Mouse (Mus musculus) ES-E14 (cell line): Measurements from ENCODE around the gene Sdhb. TPM values are rescaled to one million over a fixed set of nuclear protein-coding genes. Genes with fewer than 3 reads are reported as not detected.

Experiments used
- DNase-seq: peaks from one replicate; pipeline ENCODE4 v3.0.0-alpha.2; 2013; ENCODE audit warnings: low read depth, low spot score
- H3K27ac ChIP-seq: 2 replicates; pipeline ENCODE4 v1.5.1; 2012; ENCODE audit warnings: low read depth, mild to moderate bottlenecking, low read length, moderate library complexity, mixed read lengths; ENCODE audit not compliant: poor library complexity, insufficient read depth, severe bottlenecking
- H3K36me3 ChIP-seq: 2 replicates; pipeline ENCODE4 v1.6.1; 2012; ENCODE audit warnings: mild to moderate bottlenecking, low read length, moderate library complexity, mixed read lengths; ENCODE audit not compliant: control insufficient read depth, poor library complexity, insufficient read depth, severe bottlenecking
- H3K4me1 ChIP-seq, 2 experiments: fragments of 150-350 bp in 1 of 2; sonication (generic) in 1 of 2; 2 replicates each; pipeline ENCODE4 v1.6.1; 2012; ENCODE audit warnings: low read length in 2 of 2, mild to moderate bottlenecking in 1 of 2, mixed read lengths in 1 of 2; ENCODE audit not compliant: control insufficient read depth in 2 of 2, insufficient read depth in 2 of 2, poor library complexity in 1 of 2
- H3K4me3 ChIP-seq, 2 experiments: fragments of 150-350 bp in 1 of 2; sonication (generic) in 1 of 2; 2 replicates each; pipeline ENCODE4 v1.5.1; 2012; ENCODE audit warnings: low read length in 2 of 2, low read depth in 1 of 2, mild to moderate bottlenecking in 1 of 2, mixed read lengths in 1 of 2; ENCODE audit not compliant: insufficient read depth in 1 of 2, poor library complexity in 1 of 2, severe bottlenecking in 1 of 2
- H3K9ac ChIP-seq: 2 replicates; pipeline ENCODE4 v1.6.1; 2012; ENCODE audit warnings: low read depth, mild to moderate bottlenecking, low read length, mixed read lengths; ENCODE audit not compliant: poor library complexity, insufficient read depth, severe bottlenecking
- H3K9me3 ChIP-seq: fragments of 150-350 bp; sonication (generic); 2 replicates; pipeline ENCODE4 v1.6.1; 2012; ENCODE audit warnings: low read depth, mild to moderate bottlenecking, low read length; ENCODE audit not compliant: control insufficient read depth, insufficient read depth
- CHD2 ChIP-seq: IDR thresholded peaks from 2 replicates; pipeline ENCODE4 v1.6.1; 2014; ENCODE audit warnings: mild to moderate bottlenecking, low read depth, low read length, inconsistent platforms
- HCFC1 ChIP-seq: IDR thresholded peaks from 2 replicates; pipeline ENCODE4 v1.6.1; 2012; ENCODE audit warnings: low read length, inconsistent platforms, borderline replicate concordance; ENCODE audit not compliant: insufficient read depth
- MAFK ChIP-seq: IDR thresholded peaks from 2 replicates; pipeline ENCODE4 v1.6.1; 2014; ENCODE audit warnings: mild to moderate bottlenecking, low read depth, low read length, inconsistent platforms; ENCODE audit not compliant: insufficient read depth
- ZC3H11A ChIP-seq: IDR thresholded peaks from 2 replicates; pipeline ENCODE4 v1.6.1; 2012; ENCODE audit warnings: low read depth, mild to moderate bottlenecking, inconsistent platforms, low read length, borderline replicate concordance
- ZNF384 ChIP-seq: IDR thresholded peaks from 2 replicates; pipeline ENCODE4 v1.6.1; 2012; ENCODE audit warnings: low read depth, low read length, inconsistent platforms
- in situ Hi-C, 2 experiments: fragments of 600-800 bp; cut with MboI; formaldehyde crosslinking; loops; one replicate each; pipeline ENCODE4 v1.15.1; 2025; ENCODE audit warnings: low sequenced_read_pairs in 2 of 2, inconsistent platforms in 1 of 2; ENCODE audit not compliant: unreplicated experiment in 2 of 2
- total RNA-seq: library from RNA; depleted of rRNA; stranded (reverse); fragments of 300-350 nt; gene quantifications from 2 replicates; pipeline ENCODE4 v1.2.3, GENCODE M21; 2012; rRNA removed

Sdhb gene
- total RNA-seq, result 133 and 135 TPM in 2 replicates

DNA sequence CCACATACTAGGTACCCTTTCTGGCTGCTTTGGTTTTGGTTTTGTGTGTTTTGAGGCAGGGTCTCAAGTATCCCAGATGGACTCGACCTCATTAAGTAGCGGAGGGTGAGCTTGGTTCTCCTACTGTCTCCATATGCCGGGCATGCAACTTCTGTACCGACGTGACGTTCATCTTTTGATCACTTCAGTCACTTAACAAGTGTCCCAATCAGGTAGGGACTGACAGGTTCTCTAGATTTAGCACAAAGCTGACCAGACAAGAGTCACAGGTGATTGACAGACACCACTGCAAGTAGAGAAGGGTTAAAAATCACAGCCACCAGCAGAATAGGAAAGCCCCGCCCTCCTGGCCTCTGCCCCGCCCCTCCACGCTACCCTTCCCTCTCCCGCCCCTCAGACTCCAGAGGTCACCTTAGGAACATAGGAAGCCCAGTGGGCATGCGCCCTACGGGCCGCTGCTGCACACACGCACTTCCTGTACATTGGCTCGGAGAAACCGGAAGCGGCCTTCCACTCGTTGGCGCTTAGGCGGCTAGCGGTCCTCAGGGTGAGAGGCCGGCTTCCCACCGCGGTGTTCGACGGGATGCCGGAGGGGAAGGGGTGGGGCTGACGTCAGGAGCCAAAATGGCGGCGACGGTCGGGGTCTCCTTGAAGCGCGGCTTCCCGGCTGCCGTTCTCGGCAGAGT is at the start of gene Sdhb:
Gene Sdhb, plus strand, starts transcription at position 423 of the 686 bp plus-strand sequence.
- DNase-seq, result peak; percentile 98
- H3K4me1 ChIP-seq, result peaks cover 5 to 16% of the 10 kb centered on the region in 2 experiments; a peak in 3 of 4 replicates
- peak within 1 kb of the TSS; percentile 83 for H3K27ac ChIP-seq
- H3K4me3 ChIP-seq, result peak within 1 kb of the TSS; percentile 96 to 100
- no peak for TF ChIP-seq HCFC1
- no peak for TF ChIP-seq ZC3H11A
- H3K9ac ChIP-seq, result peak within 1 kb of the TSS; percentile 96
- H3K36me3 ChIP-seq, result no peaks in the 10 kb centered on the region
- no peaks in the 10 kb centered on the region for H3K9me3 ChIP-seq
- in situ Hi-C loops, result no loop called here

DNA sequence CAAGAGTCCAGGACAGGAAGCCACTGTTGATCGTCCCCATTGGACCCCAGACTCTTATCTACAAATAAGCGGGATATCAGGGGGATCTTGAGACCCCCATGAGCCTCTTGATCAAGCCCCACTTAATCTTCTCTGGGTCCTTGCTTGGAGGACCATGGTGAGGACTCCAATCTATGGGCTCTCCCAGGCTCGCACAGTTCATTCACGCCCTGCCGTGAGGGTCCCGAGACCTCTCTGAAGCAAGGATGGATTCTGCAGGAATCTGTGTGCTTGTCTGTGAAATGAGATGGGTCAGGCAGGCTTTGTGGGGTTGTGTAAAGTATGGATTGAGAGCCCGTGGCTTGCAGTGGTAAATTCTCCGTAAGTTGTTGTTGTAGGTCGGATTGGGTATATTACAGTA is 49.6 kb upstream of the Sdhb start:
- no peak for DNase-seq
- no peak overlapping the region for H3K9ac ChIP-seq
- no peaks in the 10 kb centered on the region for H3K9me3 ChIP-seq
- no peaks in the 10 kb centered on the region; a peak in 1 of 4 replicates for H3K4me1 ChIP-seq
- no peaks in the 10 kb centered on the region for H3K36me3 ChIP-seq
- no peak for TF ChIP-seq HCFC1
- TF ChIP-seq ZNF384, result no peak
- no peak for TF ChIP-seq MAFK
- no peak for TF ChIP-seq CHD2
- TF ChIP-seq ZC3H11A, result no peak
- in situ Hi-C loops, result no loop called here
- 0 out of 4 replicates have a peak overlapping the region, but pooled peaks of 1 of the 2 experiments have one; percentile 45 for H3K4me3 ChIP-seq
- no peak overlapping the region for H3K27ac ChIP-seq

DNA sequence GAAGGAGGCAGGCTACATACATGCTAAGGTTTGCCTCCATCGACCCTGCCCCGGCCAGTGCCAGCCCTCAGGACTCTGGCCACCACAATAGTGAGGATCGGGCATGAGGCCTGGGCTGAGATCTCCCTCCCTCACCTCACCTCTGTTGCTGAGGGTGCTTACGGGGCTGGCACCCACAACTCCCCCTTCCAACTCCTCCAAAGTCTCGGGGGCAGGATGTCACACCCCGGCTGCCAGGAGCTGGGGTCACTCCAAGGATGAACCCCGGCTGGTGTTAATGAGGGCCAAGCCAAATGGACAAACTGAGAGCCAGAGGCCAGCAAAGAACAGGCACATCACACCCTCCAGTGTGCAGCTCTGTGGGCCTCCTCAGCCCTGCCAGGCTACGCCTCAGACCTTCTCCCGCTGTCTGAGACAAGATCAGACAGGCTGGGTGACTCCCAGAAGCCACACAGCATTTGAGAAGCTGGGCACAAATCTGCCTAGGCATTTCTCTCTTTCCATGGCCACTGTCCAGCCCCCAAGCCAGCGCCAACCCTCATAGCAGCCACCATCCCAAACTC is 48.7 kb upstream of the Sdhb start:
- no peak overlapping the region for H3K27ac ChIP-seq
- in situ Hi-C loops, result no loop called here
- H3K36me3 ChIP-seq, result no peaks in the 10 kb centered on the region
- H3K9ac ChIP-seq, result no peak overlapping the region
- H3K4me3 ChIP-seq, result no peak overlapping the region
- no peak for DNase-seq
- TF ChIP-seq ZC3H11A (no peak), ZNF384 (no peak), HCFC1 (no peak), CHD2 (no peak), MAFK (no peak)
- no peaks in the 10 kb centered on the region; a peak in 1 of 4 replicates for H3K4me1 ChIP-seq
- H3K9me3 ChIP-seq, result no peaks in the 10 kb centered on the region

DNA sequence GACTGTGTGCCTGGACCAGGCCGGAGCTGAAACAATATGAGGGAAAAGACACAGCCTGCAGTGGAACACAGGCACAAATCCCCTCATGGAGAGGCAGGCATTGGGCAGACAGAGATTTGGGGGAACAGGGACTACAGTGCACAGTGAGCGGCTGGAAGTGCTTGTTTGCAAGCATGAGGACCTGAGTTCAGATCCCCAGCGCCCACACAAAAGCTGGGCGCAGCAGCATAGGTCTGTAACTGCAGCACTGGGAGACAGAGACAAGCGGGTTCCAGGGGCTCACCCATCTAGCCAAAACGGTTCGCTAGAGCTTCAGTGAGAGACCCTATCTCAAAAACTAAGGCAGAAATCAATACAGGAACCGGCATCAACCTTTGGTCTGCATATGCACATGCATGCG is 47.4 kb upstream of the Sdhb start:
- no peaks in the 10 kb centered on the region for H3K36me3 ChIP-seq
- no peaks in the 10 kb centered on the region; a peak in 1 of 4 replicates for H3K4me1 ChIP-seq
- DNase-seq, result no peak
- no peak overlapping the region for H3K27ac ChIP-seq
- no peak overlapping the region for H3K9ac ChIP-seq
- no peaks in the 10 kb centered on the region for H3K9me3 ChIP-seq
- no peak overlapping the region for H3K4me3 ChIP-seq
- TF ChIP-seq HCFC1, result no peak
- no peak for TF ChIP-seq ZC3H11A
- no peak for TF ChIP-seq MAFK
- no peak for TF ChIP-seq ZNF384
- TF ChIP-seq CHD2, result no peak
- in situ Hi-C loops, result no loop called here
